Mouse (Mus musculus): ENCODE data around the gene Parp3. TPM values are rescaled to one million over a fixed set of nuclear protein-coding genes. Genes with fewer than 3 reads are reported as not detected.
"Not testable (repeated sequence)": the region's sequence is repeated elsewhere in the genome, so short reads cannot be mapped to it uniquely, and the experiment has no call there.

The Parp3 gene
- total and polyA plus RNA-seq, 3 experiments, result 2.2 to 5.0 TPM; not detected in 1

DNA sequence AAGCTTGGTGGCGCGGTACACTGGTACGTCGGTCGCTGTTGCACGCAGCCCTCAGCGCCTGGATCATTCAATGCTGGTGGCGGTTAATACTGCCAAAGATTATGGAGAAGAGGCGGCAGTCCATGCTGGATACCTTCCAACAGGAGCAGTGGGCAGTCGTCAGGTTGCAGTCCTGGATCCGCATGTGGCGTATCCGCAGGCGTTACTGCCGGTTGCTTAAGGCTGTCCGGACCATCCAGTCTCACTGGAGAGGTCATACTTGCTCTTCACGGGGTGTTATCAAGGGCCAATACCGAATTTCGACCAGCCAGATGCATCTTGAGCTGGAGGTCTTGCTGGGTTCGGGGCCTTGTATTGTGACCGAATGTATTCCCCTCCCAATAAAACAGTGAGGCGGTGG, 25.1 kb upstream of the Parp3 start:
- no peak for TF ChIP-seq USF2 (IDR thresholded peaks at IDR 0.05; ENCODE audit: borderline replicate concordance in 1 of 2, insufficient read depth in 1 of 2, low read depth in 1 of 2, low read length in 2 of 2)
- Histone ChIP-seq H3K27ac (ENCODE audit: control insufficient read depth, low read depth, low read length) (no peak overlapping the region), H3K36me3 (ENCODE audit: control insufficient read depth in 1 of 2, insufficient read depth in 2 of 2, low read length in 2 of 2) (no peaks in the 10 kb centered on the region), H3K79me2 (ENCODE audit: control insufficient read depth, insufficient read depth, low read length, poor library complexity) (no peaks in the 10 kb centered on the region), H3K4me1 (ENCODE audit: control insufficient read depth in 1 of 2, insufficient read depth in 2 of 2, low read length in 2 of 2) (no peaks in the 10 kb centered on the region), H3K4me3 (ENCODE audit: control insufficient read depth in 1 of 2, insufficient read depth in 1 of 2, low read depth in 2 of 2, low read length in 2 of 2) (no peak overlapping the region), H3K27me3 (ENCODE audit: control insufficient read depth in 1 of 2, insufficient read depth in 2 of 2, low read length in 2 of 2) (no peaks in the 10 kb centered on the region), H3K9ac (ENCODE audit: control insufficient read depth, low read depth, low read length, poor library complexity, severe bottlenecking) (no peak overlapping the region), H3K9me3 (replicated peaks; ENCODE audit: insufficient read depth, low read length) (no peaks in the 10 kb centered on the region)
- DNase-seq (ENCODE audit: low read depth, low spot score), result no peak

DNA sequence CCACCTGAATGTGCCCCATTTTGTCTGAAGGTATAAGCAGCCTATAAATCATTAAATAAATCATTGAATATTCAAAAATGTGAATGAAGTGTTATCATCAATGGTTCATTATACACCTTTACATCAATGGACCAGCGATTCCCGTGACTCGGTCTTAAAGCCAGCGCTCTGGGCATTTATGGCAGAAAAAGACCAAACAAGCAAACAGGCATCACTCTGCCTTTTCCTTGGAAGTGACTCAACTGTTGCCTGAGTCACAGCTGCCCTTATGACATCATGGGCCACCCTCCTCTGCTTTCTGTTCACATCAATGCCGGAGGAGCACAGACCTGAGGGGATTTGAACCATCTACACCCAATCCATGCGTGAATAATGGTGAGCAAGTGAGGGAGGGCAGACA, 22.9 kb upstream of the Parp3 start, which contains the start of gene Iqcf1:
TSS of gene Iqcf1 (plus strand) at position 301 of the 400 bp plus-strand sequence.
- TF ChIP-seq EP300 (IDR thresholded peaks at IDR 0.05; ENCODE audit: low read depth in 1 of 2, low read length in 2 of 2), result no peak
- no peak for TF ChIP-seq BHLHE40 (IDR thresholded peaks at IDR 0.05; ENCODE audit: borderline replicate concordance, low read depth, low read length)
- Histone ChIP-seq H3K9me3 (replicated peaks; ENCODE audit: insufficient read depth, low read length) (no peaks in the 10 kb centered on the region), H3K27me3 (ENCODE audit: control insufficient read depth in 1 of 2, insufficient read depth in 2 of 2, low read length in 2 of 2) (no peaks in the 10 kb centered on the region), H3K79me2 (ENCODE audit: control insufficient read depth, insufficient read depth, low read length, poor library complexity) (no peaks in the 10 kb centered on the region), H3K36me3 (ENCODE audit: control insufficient read depth in 1 of 2, insufficient read depth in 2 of 2, low read length in 2 of 2) (no peaks in the 10 kb centered on the region), H3K4me1 (ENCODE audit: control insufficient read depth in 1 of 2, insufficient read depth in 2 of 2, low read length in 2 of 2) (no peaks in the 10 kb centered on the region), H3K9ac (ENCODE audit: control insufficient read depth, low read depth, low read length, poor library complexity, severe bottlenecking) (no peak within 1 kb of the TSS), H3K27ac (ENCODE audit: control insufficient read depth, low read depth, low read length) (no peak within 1 kb of the TSS), H3K4me3 (ENCODE audit: control insufficient read depth in 1 of 2, insufficient read depth in 1 of 2, low read depth in 2 of 2, low read length in 2 of 2) (no peak within 1 kb of the TSS)
- DNase-seq (ENCODE audit: low read depth, low spot score), result no peak

DNA sequence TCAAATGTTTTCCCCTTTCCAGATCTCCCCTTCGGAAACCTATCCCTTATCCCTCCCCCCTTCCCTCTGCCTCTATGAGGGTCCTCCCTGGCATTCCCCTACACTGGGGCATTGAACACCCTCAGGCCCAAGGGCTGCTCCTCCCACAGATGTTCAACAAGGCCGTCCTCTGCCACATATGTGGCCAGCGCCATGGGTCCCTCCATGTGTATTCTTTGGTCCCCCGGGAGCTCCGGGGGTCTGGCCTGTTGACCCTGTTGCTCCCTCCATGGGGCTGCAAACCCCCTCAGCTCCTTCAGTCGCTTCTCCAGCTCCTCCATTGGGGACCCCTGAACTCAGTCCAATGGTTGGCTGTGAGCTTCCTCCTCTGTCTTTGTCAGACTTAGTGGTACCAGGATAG, 10.9 kb upstream of the Parp3 start:
- H3K27ac ChIP-seq (ENCODE audit: control insufficient read depth, low read depth, low read length); H3K27me3 ChIP-seq (ENCODE audit: control insufficient read depth in 1 of 2, insufficient read depth in 2 of 2, low read length in 2 of 2); H3K9ac ChIP-seq (ENCODE audit: control insufficient read depth, low read depth, low read length, poor library complexity, severe bottlenecking); H3K4me1 ChIP-seq (ENCODE audit: control insufficient read depth in 1 of 2, insufficient read depth in 2 of 2, low read length in 2 of 2); H3K4me3 ChIP-seq (ENCODE audit: control insufficient read depth in 1 of 2, insufficient read depth in 1 of 2, low read depth in 2 of 2, low read length in 2 of 2); H3K36me3 ChIP-seq (ENCODE audit: control insufficient read depth in 1 of 2, insufficient read depth in 2 of 2, low read length in 2 of 2); H3K9me3 ChIP-seq (replicated peaks; ENCODE audit: insufficient read depth, low read length); DNase-seq (ENCODE audit: low read depth, low spot score); H3K79me2 ChIP-seq (ENCODE audit: control insufficient read depth, insufficient read depth, low read length, poor library complexity): not testable (repeated sequence)

DNA sequence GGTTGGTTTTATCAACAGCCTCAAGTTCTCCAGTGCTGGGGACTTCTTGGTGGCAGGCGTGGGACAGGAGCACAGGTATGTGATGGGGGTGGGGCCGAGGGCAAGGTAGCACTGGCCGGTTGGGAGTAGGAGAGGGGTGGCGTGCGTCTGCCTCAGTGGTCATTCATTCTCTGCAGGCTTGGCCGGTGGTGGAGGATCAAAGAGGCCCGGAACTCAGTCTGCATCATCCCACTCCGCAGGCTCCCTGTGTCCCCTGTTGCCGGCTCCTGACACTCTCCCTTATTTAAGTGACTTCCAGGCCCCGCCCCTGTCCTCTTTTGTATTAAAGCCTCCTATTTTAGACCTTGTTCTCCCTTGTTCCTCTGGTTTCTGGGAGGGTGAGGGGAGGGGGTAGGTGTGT, 8.3 kb upstream of the Parp3 start:
- no peaks in the 10 kb centered on the region for H3K27me3 ChIP-seq (ENCODE audit: control insufficient read depth in 1 of 2, insufficient read depth in 2 of 2, low read length in 2 of 2)
- H3K9ac ChIP-seq (ENCODE audit: control insufficient read depth, low read depth, low read length, poor library complexity, severe bottlenecking), result no peak overlapping the region
- no peaks in the 10 kb centered on the region; a peak in 1 of 4 replicates for H3K36me3 ChIP-seq (ENCODE audit: control insufficient read depth in 1 of 2, insufficient read depth in 2 of 2, low read length in 2 of 2)
- DNase-seq (ENCODE audit: low read depth, low spot score), result no peak
- no peaks in the 10 kb centered on the region for H3K4me1 ChIP-seq (ENCODE audit: control insufficient read depth in 1 of 2, insufficient read depth in 2 of 2, low read length in 2 of 2)
- H3K79me2 ChIP-seq (ENCODE audit: control insufficient read depth, insufficient read depth, low read length, poor library complexity), result peaks cover 3% of the 10 kb centered on the region
- no peak overlapping the region for H3K27ac ChIP-seq (ENCODE audit: control insufficient read depth, low read depth, low read length)
- H3K9me3 ChIP-seq (replicated peaks; ENCODE audit: insufficient read depth, low read length), result no peaks in the 10 kb centered on the region
- TF ChIP-seq USF1 (IDR thresholded peaks at IDR 0.05; ENCODE audit: low read depth, low read length) (no peak), NELFE (IDR thresholded peaks at IDR 0.05; ENCODE audit: low read depth, low read length) (no peak), ELF1 (IDR thresholded peaks at IDR 0.05; ENCODE audit: low read depth, low read length) (no peak), SIN3A (IDR thresholded peaks at IDR 0.05; ENCODE audit: low read length) (no peak), NRF1 (IDR thresholded peaks at IDR 0.05; ENCODE audit: insufficient read depth, low read depth, low read length, poor library complexity, severe bottlenecking) (no peak), MAX (IDR thresholded peaks at IDR 0.05; ENCODE audit: low read length) (no peak), TAL1 (IDR thresholded peaks at IDR 0.05; ENCODE audit: low read length) (no peak)
- H3K4me3 ChIP-seq (ENCODE audit: control insufficient read depth in 1 of 2, insufficient read depth in 1 of 2, low read depth in 2 of 2, low read length in 2 of 2), result no peak overlapping the region
